Mouse (Mus musculus) WW6 (cell line): ENCODE measurements around the gene Sall4.

Experiments
- DNase-seq: peaks from one replicate; pipeline ENCODE4 v3.0.0-alpha.2; 2013; ENCODE audit warnings: low read depth, low spot score

Sall4 gene

DNA sequence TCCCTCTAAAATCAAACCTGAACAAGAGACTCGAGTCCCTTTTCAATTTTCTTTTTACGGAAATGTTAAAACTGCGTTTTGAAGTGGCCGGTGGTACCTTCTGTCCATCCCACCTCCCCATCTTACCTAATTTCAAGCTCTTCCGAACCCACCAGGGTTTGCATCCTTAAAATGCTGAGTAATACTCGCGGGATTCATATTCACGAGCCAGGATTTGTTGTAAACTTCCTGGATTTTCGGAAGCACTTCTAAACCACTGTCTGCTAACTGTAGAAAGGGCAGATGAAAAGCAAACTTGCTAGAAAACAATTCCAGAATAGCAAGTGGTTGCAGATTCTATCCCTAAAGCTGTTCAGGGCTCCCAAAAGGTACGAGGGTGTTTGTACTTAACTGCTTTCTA lies at the start of gene Sall4:
TSS of gene Sall4 (minus strand) at position 362 of the 400 bp plus-strand sequence.
- DNase-seq = no peak

DNA sequence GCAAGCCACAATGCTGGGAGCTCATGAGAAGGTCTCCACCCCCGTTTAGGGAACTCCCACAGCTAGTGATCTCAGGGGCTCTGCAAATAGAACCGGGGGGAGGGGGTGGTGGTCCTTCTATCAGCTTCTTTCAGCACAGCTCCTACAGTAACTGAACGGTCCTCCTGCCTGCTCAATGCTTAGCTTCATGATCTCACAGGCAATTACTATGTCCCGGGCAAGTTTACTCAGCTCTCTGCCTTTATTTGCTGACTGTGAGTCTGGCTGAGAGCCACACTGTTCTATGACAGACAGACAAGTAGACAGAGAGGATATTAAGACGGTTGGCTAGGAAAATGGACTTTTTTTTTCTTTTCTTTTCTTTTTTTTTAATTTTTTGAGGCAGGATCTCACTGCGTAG lies 45.5 kb upstream of the Sall4 start:
- no peak for DNase-seq

DNA sequence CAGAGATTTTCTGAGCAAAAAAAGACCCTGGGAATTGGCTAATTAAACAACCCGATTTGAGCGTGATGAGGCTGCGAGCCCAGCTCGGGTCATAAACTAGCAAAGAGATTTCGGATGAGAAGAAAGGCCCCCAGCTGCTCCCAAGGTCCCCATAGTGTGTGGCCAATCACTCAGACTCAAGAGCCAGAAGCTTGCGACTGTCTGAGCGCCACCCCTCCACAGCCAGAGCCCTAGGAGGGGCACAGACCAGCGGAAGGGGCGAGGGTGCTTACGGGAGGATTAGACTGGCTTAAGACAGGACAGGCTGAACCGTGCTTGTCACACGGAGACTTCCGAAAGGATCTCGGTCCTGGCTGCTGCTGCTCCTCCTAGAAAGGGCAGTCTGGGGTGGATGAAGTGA lies 42.2 kb upstream of the Sall4 start:
- no peak for DNase-seq

DNA sequence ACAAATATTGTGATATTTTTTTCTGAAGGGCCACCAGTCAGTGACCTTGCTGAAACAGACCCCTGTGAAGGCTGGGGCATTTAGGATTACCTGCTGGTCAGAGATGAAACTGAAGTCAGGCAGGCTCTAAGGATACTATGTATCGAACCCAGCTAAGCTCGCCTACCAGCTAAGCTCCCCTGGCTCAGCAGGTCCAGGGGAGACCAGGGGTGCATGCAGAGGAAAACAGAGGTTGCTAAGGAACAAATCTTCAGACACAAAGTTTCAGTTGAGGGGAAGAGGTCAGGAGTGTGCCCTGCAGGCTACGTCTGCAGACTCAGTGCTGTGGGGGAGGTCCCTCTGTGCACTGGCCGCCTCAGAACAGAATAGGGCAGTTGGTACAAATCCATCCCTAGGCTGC lies 39.9 kb upstream of the Sall4 start:
- no peak for DNase-seq

DNA sequence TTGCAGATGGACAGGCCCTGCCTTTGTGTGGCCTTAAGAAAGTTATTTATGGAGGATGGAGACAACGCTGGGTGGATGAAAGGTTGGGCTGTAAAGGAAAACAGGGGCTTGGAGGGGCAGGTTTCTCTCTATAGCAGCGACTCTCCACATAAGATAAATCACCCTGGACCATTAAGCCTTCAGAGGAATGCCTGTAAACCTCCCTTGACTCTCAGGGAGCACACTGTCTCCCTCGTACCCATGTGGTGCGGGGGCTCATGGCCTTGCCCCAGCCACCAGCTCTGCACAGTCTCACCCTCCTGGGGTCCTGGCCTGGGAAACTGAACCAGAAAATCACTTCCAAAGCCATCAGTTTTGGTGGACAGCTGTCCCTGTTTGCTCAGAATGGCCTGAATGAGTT lies 36.1 kb upstream of the Sall4 start:
- no peak for DNase-seq

DNA sequence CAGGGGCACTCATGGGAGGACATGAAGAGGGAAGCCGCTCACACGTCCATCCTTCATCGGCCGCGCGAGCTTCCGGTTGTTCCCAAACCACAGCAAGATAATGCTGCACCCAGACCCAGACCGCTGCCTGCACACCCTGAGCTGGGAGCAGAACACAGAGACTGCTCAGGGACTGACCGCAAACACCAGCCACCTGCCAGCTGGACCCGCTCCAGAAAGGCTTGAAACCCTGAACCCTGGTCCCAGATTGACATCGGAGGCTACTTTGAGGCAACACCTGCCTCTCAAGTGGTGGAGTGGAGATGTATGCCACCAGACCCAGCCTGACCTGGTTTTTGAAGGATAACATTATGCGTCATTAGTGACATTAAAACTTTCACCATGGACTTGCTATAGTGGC lies 31.6 kb upstream of the Sall4 start:
- DNase-seq = no peak

DNA sequence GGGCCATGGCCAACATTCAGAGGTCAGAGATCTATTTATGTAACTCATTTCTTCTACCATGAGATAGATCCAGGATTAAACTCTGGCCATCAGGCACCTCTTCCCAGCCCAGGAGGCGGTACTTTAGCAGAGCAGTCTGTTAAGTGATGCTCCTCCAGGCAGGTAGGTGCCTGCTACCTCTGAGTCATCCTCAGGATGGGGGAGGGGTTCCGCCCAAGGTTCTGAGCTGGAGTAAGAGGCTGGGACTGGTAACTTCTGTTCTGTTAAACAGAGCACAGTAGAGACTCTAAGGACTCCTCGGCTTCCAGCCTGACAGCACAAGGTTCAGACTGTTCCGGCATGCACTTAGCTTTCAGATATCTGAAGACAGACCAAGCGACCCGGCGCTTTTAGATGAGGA lies 31.2 kb upstream of the Sall4 start:
- no peak for DNase-seq

DNA sequence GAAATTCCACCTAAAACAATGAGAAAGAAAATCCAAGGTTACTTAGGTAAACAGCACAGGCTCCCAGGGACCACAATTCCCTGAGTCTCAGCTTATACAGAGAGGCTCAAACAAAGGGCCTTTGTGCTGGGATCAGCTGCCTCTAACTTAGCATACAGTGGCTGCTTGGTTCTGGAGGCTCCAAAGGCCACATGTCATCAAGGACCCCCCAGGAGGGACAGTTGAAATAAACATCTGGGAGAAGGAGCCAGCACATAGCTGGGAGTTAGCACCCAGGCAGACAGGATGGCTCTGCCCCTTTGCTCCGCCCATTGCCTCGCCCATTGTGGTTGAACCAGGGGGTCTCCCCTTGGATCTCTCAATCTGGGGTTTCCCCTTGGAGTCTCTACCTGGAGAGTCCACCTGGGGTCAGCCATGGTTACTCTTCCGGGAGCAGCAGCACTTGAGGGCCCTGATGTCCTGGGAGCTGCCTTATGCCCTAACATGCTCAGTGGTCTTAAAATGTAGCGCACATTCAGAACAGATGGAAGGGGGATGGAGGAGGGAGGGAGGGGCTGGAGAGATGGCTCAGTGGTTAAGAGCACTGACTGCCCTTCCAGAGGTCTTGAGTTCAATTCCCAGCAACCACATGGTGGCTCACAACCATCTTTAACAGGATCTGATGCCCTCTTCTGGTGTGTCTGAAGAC lies 23.5 kb upstream of the Sall4 start:
- no peak for DNase-seq

DNA sequence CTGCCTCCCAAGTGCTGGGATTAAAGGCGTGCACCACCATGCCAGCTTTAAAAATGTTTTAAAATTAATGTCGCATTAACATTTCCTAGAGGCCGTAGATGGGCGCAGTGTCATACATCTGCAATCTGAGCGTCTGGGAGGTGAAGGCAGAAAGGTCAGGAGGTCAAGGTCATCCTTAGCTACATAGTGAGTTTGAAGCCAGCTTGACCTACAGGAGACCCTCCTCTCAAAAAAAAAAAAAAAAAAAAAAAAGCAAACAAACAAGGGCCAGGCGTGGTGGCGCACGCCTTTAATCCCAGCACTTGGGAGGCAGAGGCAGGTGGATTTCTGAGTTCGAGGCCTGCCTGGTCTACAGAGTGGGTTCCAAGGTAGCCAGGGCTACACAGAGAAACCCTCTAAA lies 18.4 kb upstream of the Sall4 start:
- no peak for DNase-seq

DNA sequence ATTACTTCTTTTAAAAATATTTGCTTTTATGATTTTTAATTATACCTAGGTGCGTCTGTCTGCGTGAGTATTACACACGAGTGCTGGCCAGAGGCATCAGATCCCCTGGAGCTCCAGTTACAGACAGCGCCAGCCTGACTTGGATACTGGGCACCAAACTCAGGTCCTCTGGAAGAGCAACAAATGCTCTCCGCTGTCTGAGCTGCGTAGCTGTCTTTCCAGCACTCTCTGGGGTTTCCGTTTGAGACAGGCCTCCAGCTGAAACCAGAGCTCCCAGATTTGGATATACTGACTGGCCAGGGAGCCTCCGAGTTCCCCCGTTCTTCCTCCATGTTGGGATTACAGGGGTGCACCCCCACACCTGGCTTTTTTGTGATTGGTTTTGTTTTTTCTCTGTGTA lies 12.9 kb upstream of the Sall4 start:
- no peak for DNase-seq

DNA sequence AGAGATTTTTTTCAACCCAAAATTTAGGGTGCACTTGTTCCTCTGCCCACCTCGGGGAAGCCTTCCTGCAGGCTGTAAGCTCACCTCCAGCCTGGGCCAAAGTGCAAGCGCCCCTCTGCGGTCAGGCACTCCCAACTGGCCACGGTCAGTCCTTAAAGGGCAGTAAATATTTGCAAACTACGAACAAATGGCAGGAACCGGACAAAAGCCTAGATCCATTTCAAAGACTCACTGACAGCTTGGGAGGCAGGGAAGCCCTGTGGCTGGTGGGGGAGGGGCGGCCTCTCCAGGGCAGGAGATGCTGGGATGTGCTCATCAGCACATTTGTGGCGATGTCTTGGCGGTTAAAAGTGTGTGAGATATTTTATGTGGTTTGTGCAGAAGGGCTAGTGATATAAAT lies 12.3 kb upstream of the Sall4 start:
- no peak for DNase-seq

DNA sequence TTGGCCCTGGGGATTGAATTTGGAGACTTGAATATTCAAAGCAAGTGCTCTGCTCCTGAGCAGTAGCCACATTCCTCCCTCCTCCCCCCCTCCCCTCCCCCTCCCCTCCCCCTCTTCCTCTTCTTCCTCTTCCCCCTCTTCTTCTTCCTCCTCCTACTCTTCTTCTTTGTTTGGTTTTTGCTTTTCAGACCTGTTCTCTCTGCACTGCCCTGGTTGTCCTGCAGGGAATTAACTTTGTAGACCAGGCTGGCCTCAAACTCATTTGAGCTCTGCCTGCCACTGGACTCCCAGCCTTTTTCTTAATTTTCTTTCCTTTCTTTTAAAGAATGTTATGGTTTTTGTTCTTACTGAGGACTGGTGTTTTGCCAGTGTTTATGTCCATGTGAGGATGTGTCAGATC lies 9.7 kb upstream of the Sall4 start:
- no peak for DNase-seq

DNA sequence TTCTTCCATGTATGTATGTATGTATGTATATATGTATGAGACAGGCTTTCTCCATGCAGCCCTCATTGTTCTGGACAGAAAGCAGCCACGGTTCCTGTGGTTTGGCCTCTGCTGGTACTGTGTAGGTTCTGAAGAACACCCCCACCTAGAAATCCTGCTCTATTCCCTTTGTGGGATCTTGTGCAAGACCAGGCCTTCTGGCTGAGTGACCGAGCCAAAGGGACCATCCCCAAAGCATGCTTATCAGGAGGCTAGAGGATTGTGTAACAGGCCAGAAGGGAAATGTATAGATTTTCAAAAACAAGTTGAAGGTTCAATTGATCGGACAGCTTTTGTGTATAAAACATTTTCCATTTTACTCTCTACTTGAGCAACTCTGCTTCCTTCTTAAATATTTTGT lies 8.5 kb upstream of the Sall4 start:
- DNase-seq = no peak

DNA sequence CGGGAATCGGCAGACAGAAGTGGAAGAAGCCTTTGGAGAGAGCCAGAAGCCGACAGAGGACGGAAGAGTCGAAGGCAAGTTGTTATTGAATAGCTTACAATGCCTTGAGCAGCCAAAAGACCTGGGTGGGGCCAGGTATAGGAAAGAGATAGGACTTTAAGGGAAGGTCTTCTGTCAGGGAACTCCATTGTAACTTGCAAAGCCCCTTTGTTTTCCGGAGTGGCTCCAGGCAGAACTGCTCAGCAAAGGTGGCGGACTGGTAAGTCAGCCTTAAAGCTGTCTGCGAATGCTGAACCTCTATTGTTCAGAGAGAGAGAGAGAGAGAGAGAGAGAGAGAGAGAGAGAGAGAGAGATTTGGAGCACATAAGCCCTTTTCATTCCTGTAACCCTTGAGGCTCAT lies 1.5 kb upstream of the Sall4 start:
- no peak for DNase-seq

DNA sequence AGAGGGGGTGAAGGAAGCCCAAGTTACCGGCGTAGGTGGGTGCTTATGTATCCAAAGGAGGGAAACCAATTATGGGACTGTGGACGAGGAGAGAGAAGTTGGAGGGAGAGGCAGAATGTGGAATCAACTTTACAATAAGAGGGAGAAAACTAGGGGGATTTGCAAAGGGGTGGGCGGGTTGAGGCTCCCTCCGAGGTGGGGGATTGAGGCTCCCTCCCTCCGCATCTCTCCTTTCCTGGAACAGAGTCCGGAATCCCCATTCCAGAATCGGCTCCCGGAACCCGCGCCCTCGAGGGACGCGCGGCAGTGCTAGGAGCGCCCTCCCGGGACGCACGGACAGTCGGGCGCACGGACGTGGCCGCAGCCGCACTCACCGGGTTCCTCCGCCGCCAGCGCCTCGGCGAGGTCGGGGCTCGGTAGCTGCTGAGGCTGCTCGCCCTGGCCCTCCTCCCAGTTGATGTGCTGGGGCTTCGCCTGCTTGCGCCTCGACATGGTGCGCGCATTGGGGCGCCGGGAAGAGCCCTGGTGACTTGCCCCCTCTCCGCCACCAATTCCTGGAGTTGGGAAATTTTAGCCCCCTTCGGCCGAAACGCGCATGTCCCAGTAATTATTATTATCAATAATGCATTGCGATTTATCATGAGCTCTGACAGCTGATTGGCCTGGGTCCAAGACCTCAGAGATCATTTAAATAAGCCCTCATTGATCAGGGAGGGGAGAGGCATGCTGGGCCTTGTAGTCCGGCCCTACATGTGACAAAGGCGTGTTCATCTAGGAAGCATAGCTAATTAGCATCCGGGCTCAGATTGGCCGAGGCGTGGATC lies 993 bp downstream of the Sall4 start:
- no peak for DNase-seq

DNA sequence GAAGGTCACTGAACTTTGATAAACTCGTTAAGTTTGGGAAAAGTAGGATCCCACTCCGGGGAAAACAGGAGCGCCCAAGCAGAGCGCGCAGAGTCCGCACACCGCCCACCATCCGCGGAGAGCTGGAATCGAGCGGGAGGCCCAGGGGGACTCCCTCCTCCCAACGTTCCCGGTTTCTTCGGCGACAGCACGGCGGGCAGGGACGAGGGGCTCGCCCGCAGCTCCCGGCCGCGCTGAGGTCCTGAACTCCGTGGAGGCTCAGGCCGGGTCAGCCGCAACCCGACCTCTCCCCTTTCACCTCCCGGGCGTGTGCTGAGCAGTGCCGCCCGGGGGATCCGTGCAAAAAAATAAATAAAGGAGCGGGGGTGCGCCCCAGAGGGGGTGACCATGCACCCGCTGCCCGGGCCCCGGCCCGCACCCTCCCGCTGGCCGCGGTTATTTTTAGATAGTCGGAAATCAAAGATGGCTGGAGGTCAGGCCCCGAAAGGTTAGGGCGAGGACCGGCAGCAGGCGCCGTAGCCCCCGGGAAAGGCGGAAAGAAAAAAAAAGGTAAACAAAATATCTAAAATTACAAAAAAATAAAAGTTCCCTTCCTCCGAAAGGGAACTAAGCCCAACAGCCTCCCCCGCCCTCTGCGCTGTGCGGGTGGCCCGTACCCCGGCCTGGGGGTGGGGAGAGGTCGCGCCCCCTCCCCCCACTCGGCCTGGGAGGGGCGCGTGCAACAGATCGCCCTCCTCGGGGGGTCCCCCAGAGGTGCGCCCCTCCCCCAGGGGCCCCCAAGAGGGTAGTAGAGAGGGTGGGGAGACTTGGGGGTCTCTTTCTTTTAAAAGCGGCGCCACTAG lies 1.8 kb downstream of the Sall4 start:
- no peak for DNase-seq

DNA sequence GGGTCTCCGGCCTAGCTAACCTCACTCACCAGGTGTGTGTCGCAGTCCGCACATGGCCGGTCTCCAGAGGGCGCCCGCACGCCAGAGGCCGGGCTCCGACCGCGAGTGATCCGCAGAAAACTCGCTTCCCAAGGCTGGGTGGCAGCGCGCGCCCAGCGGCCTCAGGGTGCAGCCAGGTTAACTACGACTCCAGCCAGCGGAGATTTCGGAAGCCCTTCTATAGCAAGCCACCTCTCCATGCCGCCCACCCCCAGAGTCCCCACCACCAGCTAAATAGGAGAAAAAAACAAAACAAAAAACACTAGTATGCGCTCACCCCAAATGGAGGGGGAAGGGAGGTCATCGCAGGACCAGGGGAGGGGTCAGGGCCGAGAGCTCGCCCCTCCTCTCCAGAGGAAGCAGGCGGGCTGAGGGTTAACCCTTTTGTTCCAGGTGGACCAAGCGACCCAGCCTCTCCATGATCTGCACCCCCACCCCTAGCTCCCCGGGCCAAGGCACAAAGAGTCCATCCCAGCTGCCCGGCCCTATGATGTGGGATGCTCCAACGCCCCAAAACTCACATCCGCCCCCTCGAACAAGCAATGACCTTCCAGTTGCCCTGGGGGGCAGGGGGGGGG lies 2.6 kb downstream of the Sall4 start:
- no peak for DNase-seq

DNA sequence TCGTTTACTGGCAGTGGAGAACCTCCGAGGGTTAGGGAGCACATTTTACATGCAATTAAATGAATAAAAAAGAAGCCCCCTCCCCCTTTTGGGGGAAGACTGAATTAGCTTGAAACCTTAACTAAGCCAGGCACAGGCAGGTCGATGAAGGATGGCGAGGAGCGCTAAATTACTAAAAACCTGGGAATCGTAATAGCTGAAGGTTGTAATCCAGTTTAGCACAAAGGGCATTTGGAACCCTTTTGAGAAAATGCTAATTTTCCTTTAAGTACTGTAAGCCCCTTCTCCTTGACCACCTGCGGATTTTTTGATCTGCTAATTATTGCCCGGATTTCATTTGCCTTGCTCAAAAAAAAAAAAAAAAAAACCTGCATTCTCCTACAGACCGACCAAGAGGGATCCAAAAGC lies 3.3 kb downstream of the Sall4 start:
- DNase-seq = no peak

DNA sequence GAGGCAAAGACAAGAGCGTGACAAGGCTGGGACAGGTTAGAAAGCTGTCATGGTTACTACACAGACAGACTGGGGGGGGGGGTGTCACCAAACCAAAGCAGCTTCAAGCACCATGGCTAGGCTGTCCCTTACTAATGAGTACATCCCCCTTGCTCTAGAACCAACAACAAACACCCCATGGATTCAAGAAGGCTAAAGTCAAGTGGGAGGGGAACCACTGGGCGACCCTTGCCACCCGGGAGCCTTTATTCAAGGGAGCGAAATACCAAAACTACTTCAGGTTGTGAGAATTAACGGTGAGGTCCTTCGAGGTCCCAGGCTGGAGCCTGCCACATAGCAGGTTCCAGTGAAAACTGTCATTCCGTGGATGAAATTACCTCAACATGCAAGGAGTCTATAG lies 4.0 kb downstream of the Sall4 start:
- no peak for DNase-seq

DNA sequence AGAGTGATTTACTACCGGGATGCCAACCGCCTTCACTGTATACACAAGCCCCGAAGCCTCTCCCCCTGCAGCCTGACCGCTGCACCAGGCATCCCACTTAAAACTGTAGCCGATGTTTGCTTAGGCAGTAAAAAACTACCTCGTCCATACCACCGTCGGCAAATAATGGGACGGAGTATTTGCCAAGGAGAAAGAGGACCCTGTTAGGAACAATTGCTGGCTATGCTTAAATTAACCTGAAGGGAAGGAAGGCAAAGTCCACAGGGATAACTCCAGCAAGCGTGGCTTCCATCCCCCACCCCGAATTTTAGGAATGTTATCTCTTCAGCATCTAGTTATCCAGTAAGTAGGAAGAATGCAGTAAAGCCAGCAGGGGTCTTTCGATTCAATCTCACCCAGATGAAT lies 5.3 kb downstream of the Sall4 start:
- DNase-seq = no peak

DNA sequence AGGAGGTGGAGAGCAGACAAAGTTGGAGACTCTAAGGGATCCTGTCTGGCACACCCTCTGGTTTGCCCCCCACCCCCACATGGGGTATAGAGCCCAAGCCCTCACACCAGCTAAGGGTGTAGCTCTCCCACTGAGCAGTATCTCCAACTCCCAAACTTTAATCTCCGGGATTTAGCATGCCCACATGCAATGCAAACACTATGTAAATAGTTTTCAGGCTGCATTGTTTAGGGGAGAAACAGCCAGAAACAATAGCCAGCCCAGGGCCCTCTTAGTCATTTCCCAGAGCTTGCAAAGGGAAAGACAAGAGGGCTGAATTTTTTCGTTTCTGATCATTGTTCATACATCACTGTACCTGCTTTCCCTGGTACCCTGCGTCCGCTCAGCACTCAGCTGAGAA lies 5.8 kb downstream of the Sall4 start:
- no peak for DNase-seq

DNA sequence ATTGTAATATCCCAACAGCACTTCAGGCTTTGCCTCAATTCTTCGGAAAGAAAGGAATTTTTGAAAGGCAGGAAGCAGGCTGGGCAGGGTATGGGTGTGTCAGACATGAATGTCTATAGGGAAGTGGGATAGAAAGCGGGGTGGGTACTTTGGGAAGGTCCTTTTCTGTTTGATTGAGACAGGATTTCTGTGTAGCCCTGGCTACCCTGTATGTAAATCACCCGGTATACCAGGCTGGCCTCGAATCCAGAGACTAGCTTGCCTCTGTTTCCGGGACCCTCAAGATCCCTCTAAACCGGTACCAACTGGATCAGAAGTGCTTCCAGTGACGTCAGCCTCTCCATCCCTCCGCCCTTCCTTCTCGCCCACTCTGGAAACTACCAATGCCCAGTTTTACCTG lies 6.6 kb downstream of the Sall4 start:
- DNase-seq = no peak
